Mouse (Mus musculus): ENCODE data around the gene Actr1a. TPM values are rescaled to one million over a fixed set of nuclear protein-coding genes. Genes with fewer than 3 reads are reported as not detected.
A peak's percentile ranks its signal among the peaks of the same experiment; 100 is the strongest.

The Actr1a gene
- polyA plus RNA-seq, 1 experiment = 117 TPM

DNA sequence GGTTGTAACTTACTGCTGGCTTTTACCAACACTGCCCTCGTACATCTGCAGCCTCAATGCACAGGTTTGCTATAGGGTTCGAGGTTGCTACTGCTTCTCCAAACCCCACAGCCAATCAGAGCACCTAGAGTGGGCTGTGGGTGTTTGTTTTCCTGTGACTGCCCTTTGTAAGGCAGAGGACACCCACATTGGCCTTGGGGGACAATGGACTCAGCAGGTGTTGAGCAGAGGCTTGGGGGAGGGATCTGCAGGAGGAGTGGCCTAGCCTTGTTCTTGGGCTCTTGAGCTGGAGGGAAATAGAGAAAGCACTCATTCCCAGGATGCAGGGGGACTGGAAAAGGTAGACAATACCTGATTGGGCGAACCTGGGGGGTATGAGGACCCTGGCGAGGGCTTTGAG, 37.2 kb downstream of the Actr1a start:
- Histone ChIP-seq H3ac (ENCODE audit: control insufficient read depth, insufficient read length) (no peak overlapping the region), H3K27me3 (ENCODE audit: control insufficient read depth, insufficient read depth, insufficient read length) (no peaks in the 10 kb centered on the region), H3K4me3 (no peak overlapping the region), H3K4me2 (ENCODE audit: low read depth) (no peak overlapping the region), H3K79me2 (ENCODE audit: control insufficient read depth, insufficient read depth) (no peaks in the 10 kb centered on the region), H3K36me3 (ENCODE audit: control insufficient read depth, insufficient read depth) (no peaks in the 10 kb centered on the region)
- TF ChIP-seq TCF3 (IDR thresholded peaks at IDR 0.05; ENCODE audit: insufficient read length, low read depth) = no peak
- TF ChIP-seq MAX (IDR thresholded peaks at IDR 0.05; ENCODE audit: low read depth) = no peak
- TF ChIP-seq REST (IDR thresholded peaks at IDR 0.05; ENCODE audit: insufficient read depth, insufficient read length) = no peak
- TF ChIP-seq MYOG (IDR thresholded peaks at IDR 0.05; ENCODE audit: control insufficient read depth in 1 of 3, insufficient read depth in 1 of 3, insufficient read length in 2 of 3, low read depth in 2 of 3) = no peak
- no peak for TF ChIP-seq TCF12 (IDR thresholded peaks at IDR 0.05; ENCODE audit: insufficient read depth, poor library complexity, severe bottlenecking)
- TF ChIP-seq USF1 (IDR thresholded peaks at IDR 0.05; ENCODE audit: low read depth) = no peak
- no peak for TF ChIP-seq SRF (IDR thresholded peaks at IDR 0.05; ENCODE audit: control insufficient read depth, insufficient read length, low read depth)
- no peak for TF ChIP-seq POLR2AphosphoS2 (IDR thresholded peaks at IDR 0.05; ENCODE audit: insufficient read length, low read depth)
- TF ChIP-seq E2F4 (IDR thresholded peaks at IDR 0.05; ENCODE audit: insufficient read depth) = no peak
- TF ChIP-seq MYOD1 (IDR thresholded peaks at IDR 0.05; ENCODE audit: control insufficient read depth in 1 of 3, insufficient read length in 2 of 3, low read depth in 2 of 3) = no peak
- TF ChIP-seq CEBPB (IDR thresholded peaks at IDR 0.05; ENCODE audit: insufficient read depth, poor library complexity, severe bottlenecking) = no peak
- no peak for TF ChIP-seq POLR2A (IDR thresholded peaks at IDR 0.05; ENCODE audit: insufficient read length, low read depth)

DNA sequence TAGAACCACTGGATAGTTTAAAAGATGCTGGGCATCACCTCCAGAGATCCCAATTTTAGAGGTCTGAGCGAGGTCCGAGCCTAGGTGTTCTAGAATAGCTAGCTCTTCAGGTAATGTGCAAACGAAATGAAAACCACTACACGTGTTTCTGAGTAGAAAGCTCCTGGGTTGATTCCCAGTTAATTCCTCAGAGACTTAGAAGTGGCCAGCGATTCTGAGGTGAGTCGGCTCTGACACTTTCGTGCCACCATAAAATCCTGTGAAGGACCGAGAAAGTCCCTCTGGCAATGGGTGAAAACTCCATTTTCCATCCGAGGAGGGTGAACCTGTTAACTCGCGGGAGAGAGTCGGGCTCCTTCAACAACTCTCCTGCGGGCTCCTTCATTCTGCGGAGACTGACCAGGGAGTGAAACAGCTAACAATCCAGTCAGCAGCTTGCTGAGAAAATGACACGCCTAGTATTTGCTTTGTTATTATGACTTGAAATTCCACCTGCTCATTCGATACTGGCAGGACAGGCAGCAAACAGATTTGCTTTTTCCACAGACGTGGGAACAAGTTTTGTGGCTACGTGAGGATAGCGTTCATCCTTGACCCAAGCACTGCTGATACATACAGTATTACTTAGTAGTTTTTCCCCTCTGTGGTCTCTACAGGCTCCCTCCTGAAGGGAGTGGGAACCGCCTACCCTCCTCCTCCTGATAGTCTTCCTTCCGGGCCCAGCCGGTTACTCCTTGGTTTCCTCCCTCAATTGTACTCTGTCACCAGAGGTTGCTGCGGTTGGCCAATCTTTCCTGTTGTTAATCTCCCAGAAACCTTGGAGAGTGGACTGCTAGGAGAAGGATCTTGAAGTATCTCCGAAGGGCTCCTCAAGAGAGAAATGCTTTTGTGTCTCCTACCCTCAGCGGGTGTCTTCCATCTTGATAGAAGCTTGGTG, 37.9 kb downstream of the Actr1a start:
- peak overlapping the region; percentile 73 for H3K4me2 ChIP-seq (ENCODE audit: low read depth)
- no peaks in the 10 kb centered on the region for H3K27me3 ChIP-seq (ENCODE audit: control insufficient read depth, insufficient read depth, insufficient read length)
- no peaks in the 10 kb centered on the region for H3K36me3 ChIP-seq (ENCODE audit: control insufficient read depth, insufficient read depth)
- H3K79me2 ChIP-seq (ENCODE audit: control insufficient read depth, insufficient read depth) = no peaks in the 10 kb centered on the region
- TF ChIP-seq CEBPB (IDR thresholded peaks at IDR 0.05; ENCODE audit: insufficient read depth, poor library complexity, severe bottlenecking) = no peak
- no peak for TF ChIP-seq MAX (IDR thresholded peaks at IDR 0.05; ENCODE audit: low read depth)
- TF ChIP-seq USF1 (IDR thresholded peaks at IDR 0.05; ENCODE audit: low read depth) = no peak
- TF ChIP-seq TCF12 (IDR thresholded peaks at IDR 0.05; ENCODE audit: insufficient read depth, poor library complexity, severe bottlenecking) = no peak
- TF ChIP-seq REST (IDR thresholded peaks at IDR 0.05; ENCODE audit: insufficient read depth, insufficient read length) = no peak
- no peak for TF ChIP-seq POLR2AphosphoS2 (IDR thresholded peaks at IDR 0.05; ENCODE audit: insufficient read length, low read depth)
- TF ChIP-seq MYOG (IDR thresholded peaks at IDR 0.05; ENCODE audit: control insufficient read depth in 1 of 3, insufficient read depth in 1 of 3, insufficient read length in 2 of 3, low read depth in 2 of 3) = no peak
- TF ChIP-seq MYOD1 (IDR thresholded peaks at IDR 0.05; ENCODE audit: control insufficient read depth in 1 of 3, insufficient read length in 2 of 3, low read depth in 2 of 3) = no peak
- no peak for TF ChIP-seq SRF (IDR thresholded peaks at IDR 0.05; ENCODE audit: control insufficient read depth, insufficient read length, low read depth)
- no peak for TF ChIP-seq E2F4 (IDR thresholded peaks at IDR 0.05; ENCODE audit: insufficient read depth)
- TF ChIP-seq POLR2A (IDR thresholded peaks at IDR 0.05; ENCODE audit: insufficient read length, low read depth) = no peak
- no peak for TF ChIP-seq TCF3 (IDR thresholded peaks at IDR 0.05; ENCODE audit: insufficient read length, low read depth)
- peak overlapping the region; percentile 7 for H3K4me3 ChIP-seq
- H3ac ChIP-seq (ENCODE audit: control insufficient read depth, insufficient read length) = no peak overlapping the region

DNA sequence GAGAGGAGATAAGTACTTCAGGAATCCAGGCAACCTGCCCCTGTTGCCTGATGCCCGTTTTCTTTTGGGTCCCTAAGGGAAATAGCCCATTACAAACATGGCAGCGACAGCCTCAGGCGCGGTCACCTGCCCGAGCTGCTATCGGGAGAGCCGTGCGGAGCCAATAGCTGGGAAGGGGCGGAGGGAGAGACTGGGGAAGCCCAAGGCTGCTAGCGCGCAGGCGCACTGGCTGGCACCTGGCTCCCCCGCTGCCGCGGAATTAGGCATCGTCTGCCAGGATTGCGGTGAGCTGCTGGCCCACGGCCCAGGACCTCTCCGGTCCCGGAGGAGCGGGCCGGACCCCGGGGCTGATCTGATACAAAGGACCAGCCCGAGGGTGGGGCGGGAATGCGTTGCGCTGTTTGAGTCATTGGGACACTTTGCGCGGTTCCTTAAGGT, 38.8 kb downstream of the Actr1a start:
- Histone ChIP-seq H3K4me3 (peak overlapping the region; percentile 7), H3K79me2 (ENCODE audit: control insufficient read depth, insufficient read depth) (no peaks in the 10 kb centered on the region), H3K36me3 (ENCODE audit: control insufficient read depth, insufficient read depth) (no peaks in the 10 kb centered on the region), H3K4me2 (ENCODE audit: low read depth) (peak overlapping the region; percentile 73), H3K27me3 (ENCODE audit: control insufficient read depth, insufficient read depth, insufficient read length) (no peaks in the 10 kb centered on the region), H3ac (ENCODE audit: control insufficient read depth, insufficient read length) (no peak overlapping the region)
- TF ChIP-seq REST (IDR thresholded peaks at IDR 0.05; ENCODE audit: insufficient read depth, insufficient read length) = no peak
- no peak for TF ChIP-seq E2F4 (IDR thresholded peaks at IDR 0.05; ENCODE audit: insufficient read depth)
- no peak for TF ChIP-seq CEBPB (IDR thresholded peaks at IDR 0.05; ENCODE audit: insufficient read depth, poor library complexity, severe bottlenecking)
- TF ChIP-seq TCF12 (IDR thresholded peaks at IDR 0.05; ENCODE audit: insufficient read depth, poor library complexity, severe bottlenecking) = no peak
- TF ChIP-seq POLR2AphosphoS2 (IDR thresholded peaks at IDR 0.05; ENCODE audit: insufficient read length, low read depth) = no peak
- TF ChIP-seq USF1 (IDR thresholded peaks at IDR 0.05; ENCODE audit: low read depth) = peak; percentile 59
- TF ChIP-seq MYOD1 (IDR thresholded peaks at IDR 0.05; ENCODE audit: control insufficient read depth in 1 of 3, insufficient read length in 2 of 3, low read depth in 2 of 3) = peak in 1 of 3 experiments; percentile 63
- no peak for TF ChIP-seq POLR2A (IDR thresholded peaks at IDR 0.05; ENCODE audit: insufficient read length, low read depth)
- TF ChIP-seq SRF (IDR thresholded peaks at IDR 0.05; ENCODE audit: control insufficient read depth, insufficient read length, low read depth) = no peak
- TF ChIP-seq MAX (IDR thresholded peaks at IDR 0.05; ENCODE audit: low read depth) = no peak
- peak in 1 of 3 experiments; percentile 34 for TF ChIP-seq MYOG (IDR thresholded peaks at IDR 0.05; ENCODE audit: control insufficient read depth in 1 of 3, insufficient read depth in 1 of 3, insufficient read length in 2 of 3, low read depth in 2 of 3)
- TF ChIP-seq TCF3 (IDR thresholded peaks at IDR 0.05; ENCODE audit: insufficient read length, low read depth) = no peak

DNA sequence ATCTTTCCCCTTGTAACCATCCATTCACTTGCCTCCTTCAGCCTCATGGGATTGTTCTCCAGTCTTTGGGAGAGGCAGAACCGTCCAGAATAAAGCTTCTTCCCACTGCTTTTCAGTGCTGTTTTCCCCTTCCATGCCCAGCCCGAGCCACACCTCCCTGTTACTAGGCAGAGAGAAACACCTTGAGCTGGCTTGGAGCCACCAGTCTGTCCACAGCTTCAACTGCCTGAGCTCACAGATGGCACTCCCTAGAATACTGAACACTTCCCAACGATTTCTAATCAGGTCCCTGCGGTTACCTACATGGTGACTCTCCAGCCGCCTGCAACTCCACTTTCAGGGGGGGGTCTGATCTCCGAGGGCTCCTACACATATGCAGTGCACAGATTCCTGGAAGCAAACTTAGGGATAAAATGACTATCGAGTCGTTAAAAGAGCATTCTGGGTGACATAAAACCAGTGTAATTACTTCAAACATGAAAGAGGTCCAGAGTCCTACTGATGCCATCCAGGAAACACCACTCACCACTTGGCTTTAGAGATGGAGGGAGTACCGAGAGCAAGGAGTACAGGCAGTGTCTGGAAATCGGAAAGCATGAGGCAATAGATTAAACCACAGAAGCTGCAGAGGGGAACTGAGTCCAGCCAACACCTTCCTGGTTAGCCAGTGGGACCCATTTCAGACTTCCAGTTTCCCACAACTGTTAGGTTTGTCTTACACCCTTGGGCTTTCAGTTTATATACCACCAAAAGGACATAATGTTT, 45.2 kb downstream of the Actr1a start, which contains the start of gene 2310034G01Rik:
TSS of gene 2310034G01Rik (minus strand) at position 135 of the 765 bp plus-strand sequence.
- Histone ChIP-seq H3K4me2 (ENCODE audit: low read depth) (peak within 1 kb of the TSS; percentile 87), H3K79me2 (ENCODE audit: control insufficient read depth, insufficient read depth) (no peaks in the 10 kb centered on the region), H3K27me3 (ENCODE audit: control insufficient read depth, insufficient read depth, insufficient read length) (no peaks in the 10 kb centered on the region), H3K36me3 (ENCODE audit: control insufficient read depth, insufficient read depth) (no peaks in the 10 kb centered on the region), H3K4me3 (peak within 1 kb of the TSS; percentile 25), H3ac (ENCODE audit: control insufficient read depth, insufficient read length) (peak within 1 kb of the TSS; percentile 56)
- TF ChIP-seq REST (IDR thresholded peaks at IDR 0.05; ENCODE audit: insufficient read depth, insufficient read length) (no peak), CEBPB (IDR thresholded peaks at IDR 0.05; ENCODE audit: insufficient read depth, poor library complexity, severe bottlenecking) (no peak), MAX (IDR thresholded peaks at IDR 0.05; ENCODE audit: low read depth) (no peak), TCF12 (IDR thresholded peaks at IDR 0.05; ENCODE audit: insufficient read depth, poor library complexity, severe bottlenecking) (no peak)
